Mouse (Mus musculus) brain, embryonic 14.5 days (tissue): ENCODE data around the gene Plxna4.

ENCODE experiments used
- CTCF ChIP-seq: fragments of 200-500 bp; IDR thresholded peaks from 2 replicates; pipeline ENCODE4 v1.5.1; 2012; ENCODE audit warnings: inconsistent platforms, mild to moderate bottlenecking, moderate library complexity, borderline replicate concordance; ENCODE audit not compliant: insufficient read depth, insufficient read length; ENCODE audit errors: extremely low read depth
- POLR2A ChIP-seq: fragments of 200-500 bp; IDR thresholded peaks from 2 replicates; pipeline ENCODE4 v1.6.1; 2012; ENCODE audit warnings: mild to moderate bottlenecking, inconsistent platforms, borderline replicate concordance; ENCODE audit not compliant: poor library complexity, insufficient read depth, insufficient read length, severe bottlenecking; ENCODE audit errors: extremely low read depth

- TF ChIP-seq POLR2A (no peak), CTCF (no peak)
Observed at GRCm38 (mm10) chr6:32417351-32417750, 170.6 kb downstream of the Plxna4 start.
